Mouse (Mus musculus) neural tube, embryonic 14.5 days (tissue): ENCODE measurements around the gene Tpra1. TPM values are rescaled to one million over a fixed set of nuclear protein-coding genes. Genes with fewer than 3 reads are reported as not detected.

Experiments used
- ATAC-seq: fragments of 200-750 bp; cut with Nextera tagmentation; 2 replicates; pipeline ENCODE4 v1.8.0; 2017; ENCODE audit warnings: low read depth, mild to moderate bottlenecking, moderate TSS enrichment, moderate library complexity
- H3K27ac ChIP-seq: fragments of 300-500 bp; sonication (generic); 2 replicates; pipeline ENCODE4 v1.5.1; 2014; ENCODE audit warnings: low read depth, mild to moderate bottlenecking, control low read depth, low read length, moderate library complexity, mixed read lengths
- H3K27me3 ChIP-seq: fragments of 300-500 bp; sonication (generic); 2 replicates; pipeline ENCODE4 v1.6.1; 2014; ENCODE audit warnings: low read length; ENCODE audit not compliant: control insufficient read depth, insufficient read depth
- H3K36me3 ChIP-seq: fragments of 300-500 bp; sonication (generic); 2 replicates; pipeline ENCODE4 v1.6.1; 2014; ENCODE audit warnings: low read length, mixed read lengths; ENCODE audit not compliant: control insufficient read depth, insufficient read depth
- H3K4me1 ChIP-seq: fragments of 300-500 bp; sonication (generic); 2 replicates; pipeline ENCODE4 v1.6.1; 2014; ENCODE audit warnings: low read length; ENCODE audit not compliant: control insufficient read depth, insufficient read depth
- H3K4me2 ChIP-seq: fragments of 300-500 bp; sonication (generic); 2 replicates; pipeline ENCODE4 v1.6.1; 2014; ENCODE audit warnings: mild to moderate bottlenecking, low read depth, low read length, control low read depth
- H3K4me3 ChIP-seq: fragments of 300-500 bp; sonication (generic); 2 replicates; pipeline ENCODE4 v1.5.1; 2014; ENCODE audit warnings: low read depth, low read length, control low read depth, mixed read lengths
- H3K9ac ChIP-seq: fragments of 300-500 bp; sonication (generic); replicated peaks from 2 replicates; pipeline ENCODE4 v1.6.1; 2014; ENCODE audit warnings: low read depth, mild to moderate bottlenecking, control low read depth, low read length, mixed read lengths
- H3K9me3 ChIP-seq: fragments of 300-500 bp; sonication (generic); 2 replicates; pipeline ENCODE4 v1.6.1; 2016; ENCODE audit warnings: low read length; ENCODE audit not compliant: control insufficient read depth
- WGBS: fragments of 180-500 bp; shearing (Covaris S2); extraction: QIAGEN DNeasy Blood & Tissue Kit; methylation state at CpG from one replicate; pipeline ENCODE4 v1.1.7; 2014; 5-methylcytosine and 5-hydroxymethylcytosine counted together
- polyA plus RNA-seq: library from polyadenylated mRNA; unstranded; fragments of >200 nt; fragmentation: Nextera tagmentation; extraction: Ambion mirVana; gene quantifications from 2 replicates; pipeline ENCODE4 v1.2.1, GENCODE M21; 2014

Tpra1 gene
- polyA plus RNA-seq, 1 experiment from 2014 or later: 58.0 TPM

DNA sequence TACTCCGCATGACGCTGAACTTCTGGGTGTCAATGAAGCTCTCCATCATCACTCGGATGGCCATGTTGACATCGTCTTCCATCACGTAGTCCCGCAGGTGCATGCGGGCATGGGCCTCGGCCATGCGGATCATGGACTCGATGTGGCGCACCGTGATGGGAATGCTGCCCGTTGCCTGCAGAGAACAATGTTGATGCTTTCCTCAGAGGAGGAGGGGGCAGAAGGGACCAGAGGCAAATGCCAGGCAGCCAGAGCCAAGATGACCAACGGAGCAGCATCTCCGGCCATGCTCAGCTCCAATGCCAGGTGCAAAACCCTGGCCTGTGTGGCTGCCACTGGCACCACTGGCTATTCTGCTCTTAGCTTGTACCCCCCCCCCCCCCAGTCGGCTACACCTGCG, 17.4 kb upstream of the Tpra1 start:
- H3K9ac ChIP-seq: no peak overlapping the region
- ATAC-seq: no peak
- H3K27me3 ChIP-seq: no peaks in the 10 kb centered on the region
- H3K9me3 ChIP-seq: no peaks in the 10 kb centered on the region
- H3K4me1 ChIP-seq: no peaks in the 10 kb centered on the region
- H3K4me3 ChIP-seq: no peak overlapping the region
- no peak overlapping the region for H3K4me2 ChIP-seq
- no peak overlapping the region for H3K27ac ChIP-seq
- H3K36me3 ChIP-seq: peaks cover 17% of the 10 kb centered on the region; the same call in 1 of the 2 replicates
- 97% methylated on average over 17 of the region's 17 CpGs for WGBS

DNA sequence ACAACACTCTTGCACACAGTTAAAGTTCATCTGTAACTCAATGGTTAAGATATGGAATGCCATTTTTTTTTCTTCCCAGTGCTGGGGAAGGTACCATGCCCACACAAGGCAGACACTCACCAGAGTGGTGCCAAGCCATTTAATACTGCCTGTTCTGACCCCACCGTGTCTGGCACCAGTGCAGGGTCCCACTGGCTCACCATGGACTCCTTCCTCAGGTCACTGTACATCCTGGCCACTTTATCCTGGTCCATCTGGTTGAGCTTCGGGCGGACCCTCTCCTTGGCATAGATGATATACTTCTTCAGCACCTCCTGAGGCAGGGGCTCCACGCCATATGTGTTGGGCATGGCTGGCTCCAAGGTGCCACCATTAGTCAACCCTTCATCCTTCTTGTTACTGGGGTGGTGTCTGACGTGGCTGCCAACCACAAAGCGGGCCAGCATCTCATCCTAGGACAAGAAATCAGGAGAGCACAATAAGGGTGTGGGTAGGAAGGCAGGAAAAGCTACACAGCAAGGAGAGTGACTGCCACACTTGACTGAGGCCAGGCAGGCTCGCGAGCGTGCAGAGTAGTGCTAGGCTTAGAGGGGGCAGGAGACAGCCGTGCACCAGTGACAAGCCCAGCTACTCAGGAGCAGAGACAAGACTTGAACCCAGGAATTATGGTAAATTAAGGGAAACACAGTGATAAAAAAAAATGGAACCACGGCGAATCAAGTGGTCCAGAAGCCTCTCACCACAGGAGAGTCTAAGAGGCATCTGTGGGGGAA, 16.2 kb upstream of the Tpra1 start:
- peaks cover 17% of the 10 kb centered on the region; the same call in 1 of the 2 replicates for H3K36me3 ChIP-seq
- no peak overlapping the region for H3K9ac ChIP-seq
- 71% methylated on average over 12 of the region's 12 CpGs for WGBS
- H3K4me2 ChIP-seq: no peak overlapping the region
- no peaks in the 10 kb centered on the region for H3K9me3 ChIP-seq
- no peak overlapping the region for H3K4me3 ChIP-seq
- H3K27me3 ChIP-seq: no peaks in the 10 kb centered on the region
- H3K27ac ChIP-seq: no peak overlapping the region
- no peak for ATAC-seq
- H3K4me1 ChIP-seq: no peaks in the 10 kb centered on the region

DNA sequence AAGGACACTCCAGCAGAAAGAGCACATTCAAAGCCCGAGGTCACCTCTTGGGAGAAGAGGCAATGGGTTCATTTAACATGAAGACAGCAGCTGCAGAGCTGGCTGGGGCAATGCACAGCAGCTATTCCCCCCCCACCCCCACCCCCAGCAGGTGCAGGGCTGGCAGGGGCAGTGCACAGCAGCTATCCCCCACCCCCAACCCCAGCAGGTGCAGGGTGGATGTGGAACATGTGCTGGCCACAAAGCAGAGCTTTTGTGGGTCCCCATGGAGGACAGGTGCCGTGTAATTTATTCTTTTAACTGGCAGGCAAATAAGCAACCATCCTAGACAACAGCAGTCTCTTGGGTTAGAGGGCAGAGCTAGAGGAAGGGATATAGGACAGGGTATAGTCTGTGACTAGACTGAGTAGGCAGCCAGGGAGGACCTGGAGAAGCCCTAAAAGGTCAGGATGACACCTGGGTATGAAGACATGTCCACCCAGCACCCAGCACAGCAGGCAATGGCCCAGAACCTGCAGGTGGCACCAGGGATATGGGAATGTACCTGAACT, 15.6 kb upstream of the Tpra1 start:
- no peak overlapping the region for H3K4me2 ChIP-seq
- peaks cover 17% of the 10 kb centered on the region; the same call in 1 of the 2 replicates for H3K36me3 ChIP-seq
- H3K27ac ChIP-seq: no peak overlapping the region
- peak; percentile 75 for ATAC-seq
- 16% methylated on average over 2 of the region's 2 CpGs for WGBS
- no peaks in the 10 kb centered on the region for H3K9me3 ChIP-seq
- H3K4me3 ChIP-seq: no peak overlapping the region
- no peak overlapping the region for H3K9ac ChIP-seq
- no peaks in the 10 kb centered on the region for H3K27me3 ChIP-seq
- no peaks in the 10 kb centered on the region for H3K4me1 ChIP-seq

DNA sequence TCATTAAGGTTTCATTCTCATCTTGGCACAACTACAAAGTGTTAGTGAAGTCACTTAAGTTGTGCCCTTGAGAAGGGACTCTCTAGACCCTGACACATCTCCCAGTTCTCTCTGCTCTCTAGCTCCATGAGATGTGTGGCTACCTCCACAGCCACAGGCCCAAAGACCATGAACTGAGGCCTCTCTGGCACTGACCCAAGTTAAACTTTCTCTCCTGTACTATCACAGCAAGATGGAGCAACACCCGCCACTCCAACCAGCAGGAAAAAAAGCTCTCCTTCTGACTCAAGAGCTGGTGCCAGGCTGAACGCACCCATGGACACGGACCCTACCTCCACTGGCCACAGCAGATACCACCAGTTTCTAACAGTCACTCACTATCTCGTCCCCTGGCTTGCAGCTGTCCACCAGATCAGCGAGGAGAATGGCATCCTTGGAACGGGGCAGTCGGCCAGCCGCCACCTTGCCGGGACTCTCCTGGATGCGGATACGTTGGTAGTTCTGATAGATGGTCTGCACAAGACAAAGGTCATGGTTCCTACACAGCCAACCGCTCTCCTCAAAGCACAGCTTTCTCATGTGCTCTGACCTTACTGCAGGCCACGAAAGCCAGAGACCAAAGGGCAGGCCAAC, 12.5 kb upstream of the Tpra1 start:
- no peak for ATAC-seq
- Histone ChIP-seq H3K9me3 (no peaks in the 10 kb centered on the region), H3K4me1 (no peaks in the 10 kb centered on the region), H3K36me3 (peaks cover 18% of the 10 kb centered on the region; the same call in 1 of the 2 replicates), H3K27me3 (no peaks in the 10 kb centered on the region), H3K4me3 (no peak overlapping the region), H3K27ac (no peak overlapping the region), H3K4me2 (no peak overlapping the region), H3K9ac (no peak overlapping the region)
- 91% methylated on average over 13 of the region's 13 CpGs for WGBS

DNA sequence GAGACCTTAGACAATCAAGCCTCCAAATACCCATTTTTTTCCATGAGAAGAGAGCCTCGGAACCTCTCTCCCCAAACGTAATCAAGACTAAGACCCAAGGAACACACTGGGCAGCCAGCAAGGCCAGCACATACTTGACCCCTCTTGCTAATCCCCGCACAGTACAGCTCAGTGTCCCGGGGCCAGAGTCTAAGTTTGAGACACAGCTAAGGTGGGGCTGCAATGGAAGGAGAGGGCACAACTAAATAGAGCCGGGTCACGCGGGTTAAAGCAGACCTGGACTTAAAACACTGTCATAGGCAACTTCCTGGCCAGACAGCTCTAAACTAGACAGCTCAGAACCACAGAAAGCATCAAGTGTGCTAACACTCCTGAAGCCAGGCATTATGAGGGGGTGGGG, 11.2 kb upstream of the Tpra1 start:
- Histone ChIP-seq H3K4me2 (no peak overlapping the region), H3K4me3 (no peak overlapping the region), H3K9ac (no peak overlapping the region), H3K4me1 (no peaks in the 10 kb centered on the region), H3K36me3 (peaks cover 18% of the 10 kb centered on the region; the same call in 1 of the 2 replicates), H3K27ac (no peak overlapping the region), H3K9me3 (no peaks in the 10 kb centered on the region), H3K27me3 (no peaks in the 10 kb centered on the region)
- WGBS: 96% methylated on average over 7 of the region's 7 CpGs
- no peak for ATAC-seq

DNA sequence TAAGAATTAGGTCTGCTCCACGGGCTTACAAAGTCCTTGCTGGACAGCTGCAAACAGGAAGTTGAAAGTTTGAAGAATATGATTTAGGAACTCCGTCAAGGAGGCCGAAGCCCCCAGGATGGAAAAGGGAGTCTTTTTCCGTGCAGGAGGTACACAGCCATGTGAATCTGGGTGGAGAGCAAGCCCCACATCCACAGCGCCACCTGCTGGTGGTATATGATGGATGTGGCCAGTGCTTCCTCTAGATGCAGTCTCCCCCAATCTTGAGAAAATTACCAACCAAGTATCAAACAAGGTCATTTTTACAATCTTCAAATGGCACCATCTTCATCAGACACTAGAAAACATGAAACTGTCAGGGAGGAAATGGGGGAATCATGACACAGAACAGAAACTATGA, 8.5 kb upstream of the Tpra1 start:
- Histone ChIP-seq H3K27me3 (no peaks in the 10 kb centered on the region), H3K27ac (no peak overlapping the region), H3K9me3 (no peaks in the 10 kb centered on the region), H3K4me3 (no peak overlapping the region), H3K9ac (no peak overlapping the region), H3K36me3 (peaks cover 12% of the 10 kb centered on the region; the same call in 1 of the 2 replicates), H3K4me1 (peaks cover 4% of the 10 kb centered on the region; the same call in 1 of the 2 replicates), H3K4me2 (no peak overlapping the region)
- ATAC-seq: no peak
- 62% methylated on average over 5 of the region's 5 CpGs for WGBS

DNA sequence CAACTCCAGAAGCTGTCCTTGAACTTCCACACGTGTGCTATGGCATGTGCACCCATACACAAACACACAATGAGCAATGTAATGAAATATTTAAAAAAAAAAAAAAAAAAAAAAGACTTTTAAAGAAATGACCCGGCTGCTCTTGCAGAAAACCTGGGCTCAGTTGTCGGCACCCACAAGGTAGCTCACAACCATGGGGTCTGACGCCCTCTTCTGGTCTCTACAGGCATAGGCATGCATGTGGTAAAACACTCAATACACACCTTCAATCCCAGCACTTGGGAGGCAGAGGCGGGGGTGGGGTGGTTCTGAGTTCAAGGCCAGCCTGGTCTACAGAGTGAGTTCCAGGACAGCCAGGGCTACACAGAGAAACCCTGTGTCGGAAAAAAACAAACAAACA, 6.1 kb upstream of the Tpra1 start:
- Histone ChIP-seq H3K27me3 (no peaks in the 10 kb centered on the region), H3K9me3 (no peaks in the 10 kb centered on the region), H3K27ac (no peak overlapping the region), H3K4me2 (no peak overlapping the region), H3K4me3 (no peak overlapping the region), H3K9ac (no peak overlapping the region), H3K36me3 (0 out of 2 replicates have a peak, but pooled peaks cover 6% of the 10 kb centered on the region), H3K4me1 (peaks cover 4% of the 10 kb centered on the region; the same call in 1 of the 2 replicates)
- 87% methylated on average over 6 of the region's 6 CpGs for WGBS
- ATAC-seq: no peak

DNA sequence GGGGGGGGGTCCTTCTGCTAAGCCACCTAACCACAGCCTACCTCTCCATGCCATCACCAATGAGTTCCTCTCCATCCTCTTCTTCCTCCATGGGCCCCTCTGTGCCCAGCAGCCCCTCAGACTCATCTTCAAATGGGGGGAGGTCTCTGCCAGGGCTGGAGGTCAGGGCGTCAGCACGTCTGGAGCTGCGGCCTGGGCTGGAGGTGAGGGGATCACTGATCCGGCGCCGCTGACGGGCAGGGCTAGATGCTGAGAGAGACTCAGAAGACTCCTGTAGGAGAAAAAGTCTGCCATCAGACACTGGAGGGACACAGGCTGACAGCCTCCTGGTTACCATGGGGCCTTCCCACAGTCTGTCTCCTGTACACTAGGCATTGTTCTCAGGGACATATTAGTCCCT, 4.8 kb upstream of the Tpra1 start:
- H3K4me1 ChIP-seq: peaks cover 9% of the 10 kb centered on the region; the same call in 1 of the 2 replicates
- H3K27ac ChIP-seq: no peak overlapping the region
- no peak overlapping the region for H3K4me3 ChIP-seq
- no peak for ATAC-seq
- H3K9me3 ChIP-seq: no peaks in the 10 kb centered on the region
- H3K4me2 ChIP-seq: peak overlapping the region; percentile 16; the same call in 1 of the 2 replicates
- 70% methylated on average over 7 of the region's 7 CpGs for WGBS
- 0 out of 2 replicates have a peak, but pooled peaks cover 6% of the 10 kb centered on the region for H3K36me3 ChIP-seq
- no peak overlapping the region for H3K9ac ChIP-seq
- H3K27me3 ChIP-seq: no peaks in the 10 kb centered on the region

DNA sequence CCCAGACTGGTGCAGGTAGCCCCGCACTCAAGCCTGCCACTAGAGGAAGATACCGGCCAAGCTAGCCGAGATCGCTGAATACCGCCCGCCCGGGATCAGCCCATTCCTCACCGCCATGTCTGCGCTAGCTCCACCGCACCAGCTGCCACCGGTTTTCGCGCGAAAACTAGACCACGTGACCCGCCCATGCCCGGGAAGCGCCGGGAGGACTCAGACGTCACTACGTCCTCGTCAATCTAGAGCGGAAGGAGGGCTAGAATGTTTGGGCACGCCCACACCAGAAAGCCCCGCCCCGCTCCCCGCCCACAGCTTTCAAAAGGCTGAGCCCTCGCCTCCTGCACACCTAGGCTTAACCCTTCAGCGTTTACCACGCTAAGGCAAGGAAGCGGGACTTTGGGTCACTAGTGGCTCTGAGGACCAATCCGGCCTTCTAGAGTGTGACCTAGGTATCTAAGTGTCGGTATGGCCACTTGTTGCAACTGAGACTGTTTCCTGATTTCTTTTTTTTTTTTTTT, 3.5 kb upstream of the Tpra1 start, which contains the start of gene Mcm2:
TSS of gene Mcm2 (minus strand) at position 247 of the 515 bp plus-strand sequence.
- Histone ChIP-seq H3K9ac (peak within 1 kb of the TSS; percentile 61), H3K9me3 (no peaks in the 10 kb centered on the region), H3K36me3 (no peaks in the 10 kb centered on the region), H3K27ac (peak within 1 kb of the TSS; percentile 73), H3K27me3 (no peaks in the 10 kb centered on the region), H3K4me2 (peak within 1 kb of the TSS; percentile 86), H3K4me1 (peaks cover 17% of the 10 kb centered on the region), H3K4me3 (peak within 1 kb of the TSS; percentile 47)
- under 1% methylated on average over 33 of the region's 33 CpGs for WGBS
- ATAC-seq: peak; percentile 77
